ENCODE assay signal across 10 mouse cellular contexts in the genomic region with DNA sequence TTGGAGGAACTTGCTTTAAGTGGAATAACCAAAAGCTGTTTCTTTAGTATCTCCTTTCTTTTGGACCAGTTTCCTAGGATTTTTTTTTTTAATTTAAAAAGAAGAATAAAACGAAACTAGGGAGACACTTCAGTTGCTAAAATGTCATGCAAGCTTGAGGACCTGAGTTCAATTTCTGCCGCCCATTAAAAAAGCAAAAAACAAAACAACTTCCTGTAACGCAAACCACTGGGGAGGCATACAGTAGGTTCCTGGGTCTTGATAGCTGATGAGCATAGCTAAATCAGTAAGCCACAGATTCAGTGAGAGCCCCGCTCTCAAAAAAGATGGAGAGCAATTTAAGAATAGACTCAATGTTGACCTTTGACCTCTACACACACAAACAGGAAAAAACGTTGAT. TPM values are rescaled to one million over a fixed set of nuclear protein-coding genes. Genes with fewer than 3 reads are reported as not detected.
A peak's percentile ranks its signal among the peaks of the same experiment; 100 is the strongest.
DNase-seq lines count a peak whose midpoint lies in the region; ATAC-seq and TF ChIP-seq lines count a peak whose summit lies in the region.
"Had no signal": no experiment of that assay in that cellular context is flagged by ENCODE, and none has a peak within 500 bp of the region (broad histone marks: within the 10 kb centered on the region; RNA-seq: fewer than 3 reads in every experiment).

No protein-coding gene starts in this region.

- peaks cover 6% of the 10 kb centered on the region; the same call in 1 of the 2 replicates for H3K4me1 ChIP-seq in forebrain, embryonic 11.5 days (replicated peaks; ENCODE audit: control insufficient read depth, insufficient read depth, low read length)
- H3K4me1 ChIP-seq in forebrain, embryonic 15.5 days = peaks cover 22% of the 10 kb centered on the region
- H3K4me1 ChIP-seq in embryonic facial prominence, embryonic 10.5 days = peaks cover 33% of the 10 kb centered on the region
- peaks cover 0 to 21% of the 10 kb centered on the region in 2 experiments; a peak in 3 of 4 replicates for H3K4me1 ChIP-seq in liver, embryonic 14.5 days (replicated peaks; ENCODE audit: control insufficient read depth in 2 of 2, insufficient read depth in 2 of 2, low read length in 1 of 2)

- TF ChIP-seq EP300 in liver, embryonic 14.5 days (IDR thresholded peaks at IDR 0.05; ENCODE audit: low read depth) = no peak

- H3K9ac ChIP-seq in forebrain, embryonic 11.5 days (ENCODE audit: low read length) = no peak overlapping the region
- H3K9ac ChIP-seq in forebrain, embryonic 15.5 days (replicated peaks) = no peak overlapping the region
- H3K9ac ChIP-seq in liver, embryonic 14.5 days (replicated peaks) = no peak overlapping the region

- no peaks in the 10 kb centered on the region for H3K9me3 ChIP-seq in forebrain, embryonic 11.5 days (ENCODE audit: control insufficient read depth, low read length)
- H3K9me3 ChIP-seq in forebrain, embryonic 15.5 days = no peaks in the 10 kb centered on the region
- no peaks in the 10 kb centered on the region for H3K9me3 ChIP-seq in embryonic facial prominence, embryonic 10.5 days
- no peaks in the 10 kb centered on the region for H3K9me3 ChIP-seq in liver, embryonic 14.5 days (ENCODE audit: control insufficient read depth, low read length)

- no peak overlapping the region for H3K4me3 ChIP-seq in forebrain, embryonic 11.5 days (ENCODE audit: low read depth, low read length)
- no peak overlapping the region for H3K4me3 ChIP-seq in forebrain, embryonic 15.5 days
- H3K4me3 ChIP-seq in layer of hippocampus, adult 2 months = no peak overlapping the region; the same call in 1 of the 2 replicates
- no peak overlapping the region for H3K4me3 ChIP-seq in embryonic facial prominence, embryonic 10.5 days
- H3K4me3 ChIP-seq in liver, embryonic 14.5 days (ENCODE audit: insufficient read depth in 1 of 2, low read depth in 2 of 2, low read length in 2 of 2) = peak overlapping the region in 1 of 2 experiments; percentile 5; a peak in 1 of 4 replicates

- TF ChIP-seq CTCF in layer of hippocampus, adult 2 months (conservative IDR thresholded peaks at IDR 0.05) = no peak
- TF ChIP-seq CTCF in liver, embryonic 14.5 days (IDR thresholded peaks at IDR 0.05; ENCODE audit: low read depth) = no peak

- H3K36me3 ChIP-seq in forebrain, embryonic 11.5 days (ENCODE audit: control insufficient read depth, insufficient read depth, low read length) = no peaks in the 10 kb centered on the region
- H3K36me3 ChIP-seq in forebrain, embryonic 15.5 days = no peaks in the 10 kb centered on the region
- peaks cover 23% of the 10 kb centered on the region for H3K36me3 ChIP-seq in embryonic facial prominence, embryonic 10.5 days (replicated peaks)
- H3K36me3 ChIP-seq in liver, embryonic 14.5 days (replicated peaks; ENCODE audit: control insufficient read depth, insufficient read depth, low read depth) = no peaks in the 10 kb centered on the region

- H3K27ac ChIP-seq in forebrain, embryonic 11.5 days (ENCODE audit: low read depth, low read length) = no peak overlapping the region
- H3K27ac ChIP-seq in forebrain, embryonic 15.5 days (replicated peaks) = no peak overlapping the region
- peak overlapping the region; percentile 24; the same call in 1 of the 2 replicates for H3K27ac ChIP-seq in layer of hippocampus, adult 2 months
- H3K27ac ChIP-seq in embryonic facial prominence, embryonic 10.5 days (replicated peaks) = peak overlapping the region; percentile 78
- no peak overlapping the region for H3K27ac ChIP-seq in liver, embryonic 14.5 days

- 68% methylated on average over 5 of the region's 5 CpGs for WGBS in forebrain, embryonic 11.5 days
- WGBS in forebrain, embryonic 15.5 days = 73% methylated on average over 5 of the region's 5 CpGs
- WGBS in embryonic facial prominence, embryonic 10.5 days = 61% methylated on average over 5 of the region's 5 CpGs
- 49% methylated on average over 5 of the region's 5 CpGs for WGBS in liver, embryonic 14.5 days (ENCODE audit: insufficient replicate concordance)

- no peak for ATAC-seq in forebrain, embryonic 11.5 days (replicated peaks; ENCODE audit: low FRiP score)
- no peak for ATAC-seq in forebrain, embryonic 15.5 days (replicated peaks)
- no peak for ATAC-seq in liver, embryonic 14.5 days (ENCODE audit: insufficient read depth)
- ATAC-seq: hindbrain, embryonic 16.5 days had no signal

- peak overlapping the region; percentile 31; the same call in 1 of the 2 replicates for H3K4me2 ChIP-seq in forebrain, embryonic 11.5 days (ENCODE audit: low read depth, low read length, severe bottlenecking)
- no peak overlapping the region for H3K4me2 ChIP-seq in forebrain, embryonic 15.5 days (replicated peaks)
- H3K4me2 ChIP-seq in liver, embryonic 14.5 days (ENCODE audit: low read depth) = peak overlapping the region; percentile 53

- DNase-seq in forebrain, embryonic 11.5 days (ENCODE audit: low spot score) = no peak
- no peak for DNase-seq in layer of hippocampus, adult 2 months (ENCODE audit: low spot score in 2 of 2)
- DNase-seq in layer of hippocampus, adult 9-10 months (ENCODE audit: low spot score) = no peak
- DNase-seq in embryonic facial prominence, embryonic 10.5 days (ENCODE audit: low spot score) = no peak
- DNase-seq in liver, embryonic 14.5 days (ENCODE audit: low read depth in 3 of 3, low spot score in 3 of 3) = no peak
- no peak for DNase-seq in layer of hippocampus, adult 9-11 months
- DNase-seq in layer of hippocampus, adult 8-10 months (ENCODE audit: low spot score in 2 of 2) = no peak
- DNase-seq: cerebellum, adult 11 months had no signal

- H3K27me3 ChIP-seq in forebrain, embryonic 11.5 days (ENCODE audit: control insufficient read depth, insufficient read depth, low read length) = no peaks in the 10 kb centered on the region
- H3K27me3 ChIP-seq in forebrain, embryonic 15.5 days = no peaks in the 10 kb centered on the region
- H3K27me3 ChIP-seq in embryonic facial prominence, embryonic 10.5 days (replicated peaks; ENCODE audit: low read depth, poor library complexity, severe bottlenecking) = peaks cover 4% of the 10 kb centered on the region; the same call in 1 of the 2 replicates
- no peaks in the 10 kb centered on the region for H3K27me3 ChIP-seq in liver, embryonic 14.5 days (ENCODE audit: control insufficient read depth, insufficient read depth, low read length)

RNA-seq across cellular contexts. Expression of a gene that starts 2.8 kb away (rescaled TPM):
- 40.4 and 47.8 TPM in 2 replicates for polyA plus RNA-seq in forebrain, embryonic 11.5 days (2014; fragmentation: Nextera tagmentation; extraction: Ambion mirVana)
- polyA plus RNA-seq in forebrain, embryonic 15.5 days (2015; fragmentation: Nextera tagmentation; extraction: Ambion mirVana) = 69.6 and 77.7 TPM in 2 replicates
- total RNA-seq in layer of hippocampus, adult 2 months (2021) = 10 to 100 TPM; 59.8 to 65.2 TPM
- polyA plus RNA-seq in embryonic facial prominence, embryonic 10.5 days (2016; fragmentation: Nextera tagmentation; extraction: Ambion mirVana) = 32.7 and 38.1 TPM in 2 replicates
- 15.2 and 15.6 TPM in 2 replicates for polyA plus RNA-seq in liver, embryonic 14.5 days (2012; rRNA removed)
- 19.0 and 20.5 TPM in 2 replicates for polyA plus RNA-seq in liver, embryonic 14.5 days (2014; fragmentation: Nextera tagmentation; extraction: Ambion mirVana)
- total RNA-seq in layer of hippocampus, adult 8-10 months (2022) = 10 to 100 TPM; 52.4 to 58.6 (median 55.4) TPM

RNA-seq across cellular contexts. Expression of a gene that starts 12.1 kb away (rescaled TPM):
- 11.3 and 11.7 TPM in 2 replicates for polyA plus RNA-seq in forebrain, embryonic 11.5 days (2014; fragmentation: Nextera tagmentation; extraction: Ambion mirVana)
- 10.2 and 10.8 TPM in 2 replicates for polyA plus RNA-seq in forebrain, embryonic 15.5 days (2015; fragmentation: Nextera tagmentation; extraction: Ambion mirVana)
- total RNA-seq in layer of hippocampus, adult 2 months (2021) = 10 to 100 TPM; 11.3 to 16.4 TPM
- 15.8 and 17.4 TPM in 2 replicates for polyA plus RNA-seq in embryonic facial prominence, embryonic 10.5 days (2016; fragmentation: Nextera tagmentation; extraction: Ambion mirVana)
- polyA plus RNA-seq in liver, embryonic 14.5 days (2012; rRNA removed) = 1.2 TPM in 2 replicates
- 1.7 and 1.8 TPM in 2 replicates for polyA plus RNA-seq in liver, embryonic 14.5 days (2014; fragmentation: Nextera tagmentation; extraction: Ambion mirVana)
- total RNA-seq in layer of hippocampus, adult 8-10 months (2022) = 10 to 100 TPM; 15.0 to 18.9 (median 15.7) TPM

RNA-seq across cellular contexts. Expression of a gene that starts 12.3 kb away (rescaled TPM):
- 0.97 and 1.1 TPM in 2 replicates for polyA plus RNA-seq in forebrain, embryonic 11.5 days (2014; fragmentation: Nextera tagmentation; extraction: Ambion mirVana)
- 0.47 and 0.57 TPM in 2 replicates for polyA plus RNA-seq in forebrain, embryonic 15.5 days (2015; fragmentation: Nextera tagmentation; extraction: Ambion mirVana)
- 1 to 10 TPM; 1.4 to 2.4 TPM for total RNA-seq in layer of hippocampus, adult 2 months (2021)
- 1.6 and 2.4 TPM in 2 replicates for polyA plus RNA-seq in embryonic facial prominence, embryonic 10.5 days (2016; fragmentation: Nextera tagmentation; extraction: Ambion mirVana)
- polyA plus RNA-seq in liver, embryonic 14.5 days (2012; rRNA removed) = 1.0 TPM in 2 replicates
- polyA plus RNA-seq in liver, embryonic 14.5 days (2014; fragmentation: Nextera tagmentation; extraction: Ambion mirVana) = 0.28 TPM in 2 replicates
- 1 to 10 TPM; 1.3 to 2.5 (median 2.0) TPM for total RNA-seq in layer of hippocampus, adult 8-10 months (2022)

RNA-seq across cellular contexts. Expression of a gene that starts 19.0 kb away (rescaled TPM):
- polyA plus RNA-seq in forebrain, embryonic 11.5 days (2014; fragmentation: Nextera tagmentation; extraction: Ambion mirVana) = 154 and 165 TPM in 2 replicates
- polyA plus RNA-seq in forebrain, embryonic 15.5 days (2015; fragmentation: Nextera tagmentation; extraction: Ambion mirVana) = 98.5 and 102 TPM in 2 replicates
- 10 to 100 TPM; 41.7 to 48.2 TPM for total RNA-seq in layer of hippocampus, adult 2 months (2021)
- 260 and 276 TPM in 2 replicates for polyA plus RNA-seq in embryonic facial prominence, embryonic 10.5 days (2016; fragmentation: Nextera tagmentation; extraction: Ambion mirVana)
- 64.1 and 78.3 TPM in 2 replicates for polyA plus RNA-seq in liver, embryonic 14.5 days (2012; rRNA removed)
- 136 and 144 TPM in 2 replicates for polyA plus RNA-seq in liver, embryonic 14.5 days (2014; fragmentation: Nextera tagmentation; extraction: Ambion mirVana)
- total RNA-seq in layer of hippocampus, adult 8-10 months (2022) = 10 to 100 TPM; 31.8 to 48.9 (median 42.3) TPM

RNA-seq across cellular contexts. Expression of a gene that starts 31.9 kb away (rescaled TPM):
- polyA plus RNA-seq in forebrain, embryonic 11.5 days (2014; fragmentation: Nextera tagmentation; extraction: Ambion mirVana) = 830 and 925 TPM in 2 replicates
- polyA plus RNA-seq in forebrain, embryonic 15.5 days (2015; fragmentation: Nextera tagmentation; extraction: Ambion mirVana) = 588 and 604 TPM in 2 replicates
- total RNA-seq in layer of hippocampus, adult 2 months (2021) = 100 to 1,000 TPM; 149 to 155 TPM
- polyA plus RNA-seq in embryonic facial prominence, embryonic 10.5 days (2016; fragmentation: Nextera tagmentation; extraction: Ambion mirVana) = 636 and 666 TPM in 2 replicates
- 215 and 260 TPM in 2 replicates for polyA plus RNA-seq in liver, embryonic 14.5 days (2012; rRNA removed)
- polyA plus RNA-seq in liver, embryonic 14.5 days (2014; fragmentation: Nextera tagmentation; extraction: Ambion mirVana) = 220 and 252 TPM in 2 replicates
- 100 to 1,000 TPM; 123 to 152 (median 135) TPM for total RNA-seq in layer of hippocampus, adult 8-10 months (2022)

Comparison
In these comparisons a context has a peak if more than half of its experiments do, and no peak if none do; other contexts are left out.
1. H3K27ac ChIP-seq: peak in layer of hippocampus, adult 2 months (single experiment) and embryonic facial prominence, embryonic 10.5 days (single experiment); none in forebrain, embryonic 11.5 days (single experiment), forebrain, embryonic 15.5 days (single experiment) and liver, embryonic 14.5 days (single experiment).